ENCODE assay signal across 16 mouse cellular contexts in the genomic region with DNA sequence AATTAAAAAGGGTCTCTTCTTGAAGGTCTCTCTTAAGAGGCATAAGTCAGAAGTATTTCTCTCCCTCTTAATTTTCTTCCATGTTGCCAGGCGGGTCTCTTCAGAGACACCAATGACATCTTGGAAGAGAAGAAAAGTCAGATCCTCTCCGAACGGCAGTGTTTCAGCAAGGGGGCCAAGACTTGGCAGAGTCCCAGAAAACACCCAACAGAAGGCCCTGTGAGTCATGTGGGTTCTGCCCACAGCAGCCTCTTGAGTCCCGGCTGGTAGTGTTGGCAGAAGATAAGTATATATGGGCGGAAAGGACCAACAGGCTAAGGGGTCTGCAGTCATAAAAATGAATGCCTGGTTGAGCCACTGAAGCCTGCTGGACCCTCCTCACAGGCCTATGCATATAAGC. TPM values are rescaled to one million over a fixed set of nuclear protein-coding genes. Genes with fewer than 3 reads are reported as not detected.
DNase-seq lines count a peak whose midpoint lies in the region; ATAC-seq and TF ChIP-seq lines count a peak whose summit lies in the region.
"Had no signal": no experiment of that assay in that cellular context is flagged by ENCODE, and none has a peak within 500 bp of the region (broad histone marks: within the 10 kb centered on the region; RNA-seq: fewer than 3 reads in every experiment).

No protein-coding gene starts in this region.

- no peak for TF ChIP-seq POLR2A in brain, embryonic 14.5 days (IDR thresholded peaks at IDR 0.05; ENCODE audit: borderline replicate concordance, extremely low read depth, insufficient read depth, insufficient read length, poor library complexity, severe bottlenecking)

- no peaks in the 10 kb centered on the region for H3K9me3 ChIP-seq in hindbrain, postnatal 0 days (ENCODE audit: low read length)
- no peaks in the 10 kb centered on the region for H3K9me3 ChIP-seq in hindbrain, embryonic 12.5 days (replicated peaks)
- H3K9me3 ChIP-seq in midbrain, embryonic 16.5 days (replicated peaks; ENCODE audit: control insufficient read depth, low read length, poor library complexity, severe bottlenecking) = no peaks in the 10 kb centered on the region
- no peaks in the 10 kb centered on the region for H3K9me3 ChIP-seq in midbrain, embryonic 10.5 days (replicated peaks)
- H3K9me3 ChIP-seq: liver, embryonic 12.5 days had no signal

- no peak overlapping the region for H3K27ac ChIP-seq in hindbrain, postnatal 0 days
- no peak overlapping the region for H3K27ac ChIP-seq in hindbrain, embryonic 12.5 days
- no peak overlapping the region for H3K27ac ChIP-seq in midbrain, embryonic 16.5 days (ENCODE audit: low read length)
- no peak overlapping the region for H3K27ac ChIP-seq in midbrain, embryonic 10.5 days (replicated peaks)
- H3K27ac ChIP-seq: liver, embryonic 12.5 days; stomach, postnatal 0 days had no signal

- H3K36me3 ChIP-seq in hindbrain, postnatal 0 days (ENCODE audit: insufficient read depth, low read length) = no peaks in the 10 kb centered on the region
- H3K36me3 ChIP-seq in hindbrain, embryonic 12.5 days = no peaks in the 10 kb centered on the region
- H3K36me3 ChIP-seq in midbrain, embryonic 16.5 days (ENCODE audit: control insufficient read depth, insufficient read depth, low read length) = no peaks in the 10 kb centered on the region
- 0 out of 2 replicates have a peak, but pooled peaks cover 4% of the 10 kb centered on the region for H3K36me3 ChIP-seq in midbrain, embryonic 10.5 days
- H3K36me3 ChIP-seq: liver, embryonic 12.5 days had no signal

- H3K4me1 ChIP-seq in hindbrain, postnatal 0 days (ENCODE audit: insufficient read depth, low read length) = no peaks in the 10 kb centered on the region
- no peaks in the 10 kb centered on the region for H3K4me1 ChIP-seq in hindbrain, embryonic 12.5 days
- H3K4me1 ChIP-seq in midbrain, embryonic 16.5 days (ENCODE audit: control insufficient read depth, insufficient read depth, low read length) = no peaks in the 10 kb centered on the region
- H3K4me1 ChIP-seq in midbrain, embryonic 10.5 days = no peaks in the 10 kb centered on the region
- H3K4me1 ChIP-seq: liver, embryonic 12.5 days had no signal

- no peak overlapping the region for H3K4me3 ChIP-seq in hindbrain, postnatal 0 days (ENCODE audit: low read length)
- no peak overlapping the region for H3K4me3 ChIP-seq in hindbrain, embryonic 12.5 days
- H3K4me3 ChIP-seq in midbrain, embryonic 16.5 days (ENCODE audit: low read depth, low read length) = no peak overlapping the region
- no peak overlapping the region for H3K4me3 ChIP-seq in midbrain, embryonic 10.5 days
- H3K4me3 ChIP-seq: liver, embryonic 12.5 days had no signal

- no peak for TF ChIP-seq CTCF in hindbrain, postnatal 0 days (IDR thresholded peaks at IDR 0.05; ENCODE audit: low read depth)
- no peak for TF ChIP-seq CTCF in brain, embryonic 14.5 days (IDR thresholded peaks at IDR 0.05; ENCODE audit: borderline replicate concordance, extremely low read depth, insufficient read depth, insufficient read length)

- peak; percentile 53 for ATAC-seq in hindbrain, postnatal 0 days
- no peak for ATAC-seq in hindbrain, embryonic 12.5 days (ENCODE audit: low FRiP score)
- ATAC-seq in midbrain, embryonic 16.5 days = peak; percentile 36; the same call in 1 of the 2 replicates
- peak; percentile 68 for ATAC-seq in megakaryocyte progenitor cell, adult 5-6 weeks (replicated peaks; ENCODE audit: poor library complexity)
- ATAC-seq: intestine, embryonic 16.5 days; liver, embryonic 12.5 days had no signal

- DNase-seq in hindbrain, postnatal 0 days (ENCODE audit: low spot score) = peak; percentile 70
- DNase-seq in midbrain, embryonic 10.5 days (ENCODE audit: low spot score) = no peak
- DNase-seq in brain, embryonic 14.5 days (ENCODE audit: low read depth) = peak; percentile 42
- no peak for DNase-seq in ovary, postnatal 14 days (ENCODE audit: low spot score)
- DNase-seq: adrenal gland, postnatal 10 days; gastrocnemius, postnatal 36 days; heart, postnatal 14 days; kidney, postnatal 36 days; spleen, adult 18-20 months had no signal

- no peak overlapping the region for H3K9ac ChIP-seq in hindbrain, postnatal 0 days (replicated peaks; ENCODE audit: low read length)
- no peak overlapping the region for H3K9ac ChIP-seq in hindbrain, embryonic 12.5 days
- H3K9ac ChIP-seq in midbrain, embryonic 16.5 days (ENCODE audit: low read depth, low read length) = no peak overlapping the region
- H3K9ac ChIP-seq: liver, embryonic 12.5 days had no signal

- WGBS in hindbrain, postnatal 0 days = 46% methylated on average over 5 of the region's 5 CpGs
- 74% methylated on average over 5 of the region's 5 CpGs for WGBS in hindbrain, embryonic 12.5 days
- 69% methylated on average over 5 of the region's 5 CpGs for WGBS in midbrain, embryonic 16.5 days
- WGBS in midbrain, embryonic 10.5 days = 92% methylated on average over 5 of the region's 5 CpGs

- H3K27me3 ChIP-seq in hindbrain, postnatal 0 days (ENCODE audit: insufficient read depth, low read length) = no peaks in the 10 kb centered on the region
- no peaks in the 10 kb centered on the region for H3K27me3 ChIP-seq in hindbrain, embryonic 12.5 days
- no peaks in the 10 kb centered on the region for H3K27me3 ChIP-seq in midbrain, embryonic 16.5 days (ENCODE audit: control insufficient read depth, insufficient read depth, low read depth, low read length)
- no peaks in the 10 kb centered on the region for H3K27me3 ChIP-seq in midbrain, embryonic 10.5 days (ENCODE audit: low read depth, poor library complexity, severe bottlenecking)
- H3K27me3 ChIP-seq: CH12.LX; liver, embryonic 12.5 days had no signal

- H3K4me2 ChIP-seq in hindbrain, postnatal 0 days (ENCODE audit: low read depth, low read length) = no peak overlapping the region
- no peak overlapping the region for H3K4me2 ChIP-seq in hindbrain, embryonic 12.5 days (replicated peaks)
- H3K4me2 ChIP-seq in midbrain, embryonic 16.5 days (ENCODE audit: low read length) = no peak overlapping the region
- H3K4me2 ChIP-seq: liver, embryonic 12.5 days had no signal

RNA-seq across cellular contexts. Expression of gene Wdfy1, which starts 30.9 kb away (rescaled TPM):
- total RNA-seq in hindbrain, postnatal 0 days (2014; rRNA removed) = 68.0 and 77.7 TPM in 2 replicates
- 73.6 and 75.3 TPM in 2 replicates for polyA plus RNA-seq in hindbrain, postnatal 0 days (2015; fragmentation: Nextera tagmentation; extraction: Ambion mirVana)
- 66.0 and 68.5 TPM in 2 replicates for polyA plus RNA-seq in hindbrain, embryonic 12.5 days (2016; fragmentation: Nextera tagmentation; extraction: Ambion mirVana)
- 137 and 149 TPM in 2 replicates for polyA plus RNA-seq in midbrain, embryonic 16.5 days (2015; fragmentation: Nextera tagmentation; extraction: Ambion mirVana)
- polyA plus RNA-seq in midbrain, embryonic 10.5 days (2016; fragmentation: Nextera tagmentation; extraction: Ambion mirVana) = 37.5 and 46.4 TPM in 2 replicates
- polyA plus RNA-seq in brain, embryonic 14.5 days (2012; rRNA removed) = 45.1 and 71.0 TPM in 2 replicates
- 24.9 and 25.8 TPM in 2 replicates for total RNA-seq in megakaryocyte progenitor cell, adult 5-6 weeks (2015)
- total RNA-seq in megakaryocyte progenitor cell, adult 5-6 weeks (2017) = 11.6 and 16.1 TPM in 2 replicates

RNA-seq across cellular contexts. Expression of gene Mrpl44, which starts 31.0 kb away (rescaled TPM):
- 27.0 and 29.5 TPM in 2 replicates for total RNA-seq in hindbrain, postnatal 0 days (2014; rRNA removed)
- polyA plus RNA-seq in hindbrain, postnatal 0 days (2015; fragmentation: Nextera tagmentation; extraction: Ambion mirVana) = 35.3 and 37.2 TPM in 2 replicates
- polyA plus RNA-seq in hindbrain, embryonic 12.5 days (2016; fragmentation: Nextera tagmentation; extraction: Ambion mirVana) = 47.6 and 48.2 TPM in 2 replicates
- 41.8 and 42.9 TPM in 2 replicates for polyA plus RNA-seq in midbrain, embryonic 16.5 days (2015; fragmentation: Nextera tagmentation; extraction: Ambion mirVana)
- polyA plus RNA-seq in midbrain, embryonic 10.5 days (2016; fragmentation: Nextera tagmentation; extraction: Ambion mirVana) = 65.5 and 68.2 TPM in 2 replicates
- 21.6 and 22.7 TPM in 2 replicates for polyA plus RNA-seq in brain, embryonic 14.5 days (2012; rRNA removed)
- 50.8 and 55.8 TPM in 2 replicates for total RNA-seq in megakaryocyte progenitor cell, adult 5-6 weeks (2015)
- total RNA-seq in megakaryocyte progenitor cell, adult 5-6 weeks (2017) = 57.3 and 68.7 TPM in 2 replicates

RNA-seq across cellular contexts. Expression of gene Serpine2, which starts 54.1 kb away (rescaled TPM):
- 234 and 251 TPM in 2 replicates for total RNA-seq in hindbrain, postnatal 0 days (2014; rRNA removed)
- 505 and 540 TPM in 2 replicates for polyA plus RNA-seq in hindbrain, postnatal 0 days (2015; fragmentation: Nextera tagmentation; extraction: Ambion mirVana)
- polyA plus RNA-seq in hindbrain, embryonic 12.5 days (2016; fragmentation: Nextera tagmentation; extraction: Ambion mirVana) = 156 and 157 TPM in 2 replicates
- polyA plus RNA-seq in midbrain, embryonic 16.5 days (2015; fragmentation: Nextera tagmentation; extraction: Ambion mirVana) = 199 and 259 TPM in 2 replicates
- 54.7 and 60.4 TPM in 2 replicates for polyA plus RNA-seq in midbrain, embryonic 10.5 days (2016; fragmentation: Nextera tagmentation; extraction: Ambion mirVana)
- polyA plus RNA-seq in brain, embryonic 14.5 days (2012; rRNA removed) = 48.3 and 99.0 TPM in 2 replicates
- 36.3 and 39.6 TPM in 2 replicates for total RNA-seq in megakaryocyte progenitor cell, adult 5-6 weeks (2015)
- total RNA-seq in megakaryocyte progenitor cell, adult 5-6 weeks (2017) = 30.8 and 37.8 TPM in 2 replicates

Comparison
In these comparisons a context has a peak if more than half of its experiments do, and no peak if none do; other contexts are left out.
1. DNase-seq: peak in hindbrain, postnatal 0 days (single experiment) and brain, embryonic 14.5 days (single experiment); none in midbrain, embryonic 10.5 days (single experiment) and ovary, postnatal 14 days (single experiment).